Mouse (Mus musculus) embryonic stem cell, embryonic (primary cell): ENCODE data around the gene Irf1.

ENCODE experiments used
- CTCF ChIA-PET, 4 experiments: fragments of 300-600 bp in 2 of 4; fragments of 350-600 bp in 2 of 4; sonication (Branson Sonifier 250); formaldehyde crosslinking; loops; one replicate each; lab custom pipeline; 2022; ENCODE audit warnings: inconsistent platforms in 2 of 4; lab: Charles Lee
- POLR2A ChIA-PET, 4 experiments: fragments of 300-600 bp in 2 of 4; fragments of 350-600 bp in 2 of 4; sonication (Branson Sonifier 250); formaldehyde crosslinking; loops; one replicate each; lab custom pipeline; 2022; ENCODE audit warnings: antibody characterized with exemption in 4 of 4, inconsistent platforms in 1 of 4; lab: Charles Lee

The Irf1 gene

DNA sequence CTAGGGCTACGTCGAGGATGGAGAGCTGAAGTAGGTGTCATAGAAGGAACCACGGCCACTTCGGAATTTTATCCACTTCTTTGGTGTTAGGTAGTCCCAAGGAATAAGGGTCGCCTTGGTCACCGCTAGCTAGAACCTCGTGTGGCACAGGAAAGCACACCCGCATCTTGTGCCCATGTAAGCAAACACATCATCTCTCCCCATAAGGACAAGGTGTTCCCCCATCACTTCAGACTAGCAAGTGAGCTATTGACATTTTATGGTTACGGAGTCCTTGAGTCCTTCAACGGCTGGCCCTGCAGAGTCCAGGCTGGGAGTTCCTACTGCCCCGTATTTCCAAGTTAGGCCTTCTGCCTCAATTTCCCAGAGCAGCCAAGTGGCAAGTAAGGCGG, 633 bp upstream of the Irf1 start:
- ChIA-PET POLR2A (interaction anchor here (0.6 to 13.0 kb wide), 68 partner anchors 7 to 1409 kb away, joined by 3 to 183 read pairs (median 5); partner anchors contain the start of genes Rad50 (in 2 of the 4), Slc22a5 (in 2 of the 4), Gm12216 (in 1 of the 4) and Slc22a21 (in 1 of the 4)), CTCF (interaction anchor here in 2 of 4 experiments (0.6 to 1.7 kb wide), 6 partner anchors 10 to 1734 kb away, joined by 3 to 7 read pairs (median 4); no protein-coding TSS in a partner anchor)

DNA sequence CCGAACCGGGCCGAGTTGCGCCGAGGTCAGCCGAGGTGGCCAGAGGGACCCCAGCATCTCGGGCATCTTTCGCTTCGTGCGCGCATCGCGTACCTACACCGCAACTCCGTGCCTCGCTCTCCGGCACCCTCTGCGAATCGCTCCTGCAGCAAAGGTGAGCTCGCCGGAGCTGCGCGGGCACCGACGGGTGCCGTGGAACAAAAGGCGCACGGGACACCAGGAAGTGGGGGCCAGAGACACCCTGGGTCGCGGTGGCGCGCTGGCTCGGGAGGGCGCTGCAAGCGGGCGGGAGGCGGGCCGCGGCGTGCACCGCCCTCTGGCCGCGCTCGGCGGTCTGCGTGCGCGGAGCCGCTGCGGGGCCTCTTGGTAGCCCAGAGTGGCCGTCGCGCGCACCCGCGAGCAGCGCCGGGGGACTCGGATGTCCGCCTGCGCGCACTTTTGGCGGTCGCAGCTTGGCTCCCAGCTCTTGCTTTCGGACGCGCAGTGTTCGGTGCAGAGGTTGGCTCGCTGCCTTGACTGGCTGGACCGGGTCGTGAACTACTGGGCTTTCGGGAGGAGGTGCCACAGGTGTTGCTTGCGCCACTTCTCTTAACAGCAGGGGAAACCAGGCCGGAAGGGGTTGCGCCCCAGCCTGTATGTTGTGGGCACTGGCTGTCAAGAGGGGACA, 444 bp downstream of the Irf1 start:
- CTCF ChIA-PET, result interaction anchor here in 2 of 4 experiments (0.6 to 1.7 kb wide), 8 partner anchors 12 to 80 kb away, joined by 3 to 7 read pairs (median 4); no protein-coding TSS in a partner anchor

DNA sequence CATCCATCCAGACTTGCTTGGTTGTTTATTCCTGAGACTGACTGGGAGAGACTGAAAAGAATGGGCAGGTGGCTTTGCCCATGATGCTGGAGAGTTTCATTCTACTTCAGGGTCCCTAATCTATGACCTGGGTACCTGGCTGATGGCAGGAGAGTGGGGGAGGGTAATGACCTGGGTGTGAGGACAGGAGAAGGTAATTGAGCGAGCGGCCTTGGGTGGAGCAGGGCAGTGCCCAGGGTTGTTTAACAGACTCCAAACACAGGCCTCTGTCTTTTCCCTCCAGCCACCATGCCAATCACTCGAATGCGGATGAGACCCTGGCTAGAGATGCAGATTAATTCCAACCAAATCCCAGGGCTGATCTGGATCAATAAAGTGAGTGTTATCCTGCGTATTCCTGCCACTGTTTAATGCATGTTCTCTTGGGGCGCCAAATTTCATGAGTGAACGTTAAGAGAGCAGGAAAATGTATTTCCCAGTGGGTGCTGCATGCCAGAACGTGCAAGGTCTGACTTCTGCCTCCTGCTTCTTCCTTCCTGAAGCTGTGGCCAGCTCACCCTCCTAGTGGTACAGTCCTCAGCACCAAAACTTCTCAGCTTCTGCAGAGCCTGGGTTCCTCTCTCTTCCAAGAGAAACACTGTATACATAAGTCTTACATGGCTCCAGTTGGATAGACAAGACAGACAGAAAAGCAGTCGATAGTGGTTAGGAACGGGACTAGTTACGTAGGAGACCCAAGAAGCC, 1.4 kb downstream of the Irf1 start:
- CTCF ChIA-PET, result interaction anchor here in 3 of 4 experiments (0.7 to 1.7 kb wide), 5 partner anchors 34 to 122 kb away, joined by 3 to 6 read pairs (median 4); no protein-coding TSS in a partner anchor
- POLR2A ChIA-PET, result interaction anchor here in 2 of 4 experiments (0.7 to 13.0 kb wide), 6 partner anchors 9 to 48 kb away, joined by 3 to 183 read pairs (median 10); no protein-coding TSS in a partner anchor

More for the DNA sequence above, 444 bp downstream of the Irf1 start:
- POLR2A ChIA-PET, result interaction anchor here in 3 of 4 experiments (0.6 to 13.0 kb wide), 53 partner anchors 8 to 446 kb away, joined by 3 to 183 read pairs (median 6); partner anchors contain the start of genes Rad50 (in 2 of the 3), Slc22a5 (in 2 of the 3), Gm12216 (in 1 of the 3) and Slc22a21 (in 1 of the 3)

DNA sequence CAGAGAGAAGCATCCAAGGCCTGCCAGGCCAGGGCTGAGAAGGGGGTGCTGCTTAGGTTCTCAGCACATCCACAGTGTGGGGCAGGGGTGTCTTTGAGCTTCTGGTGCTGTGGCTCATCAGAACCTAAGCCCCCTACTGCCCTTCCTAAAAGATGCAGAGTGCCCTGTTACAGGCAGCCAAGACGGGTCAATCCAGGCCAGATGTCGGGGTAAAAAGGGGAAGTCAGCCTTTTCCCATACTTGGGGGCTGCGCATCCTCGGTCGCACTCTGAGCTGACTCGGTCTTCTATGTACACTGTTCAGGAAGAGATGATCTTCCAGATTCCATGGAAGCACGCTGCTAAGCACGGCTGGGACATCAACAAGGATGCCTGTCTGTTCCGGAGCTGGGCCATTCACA, 2.7 kb downstream of the Irf1 start:
- POLR2A ChIA-PET, result interaction anchor here in 3 of 4 experiments (0.7 to 13.0 kb wide), 8 partner anchors 8 to 1198 kb away, joined by 3 to 183 read pairs (median 4); no protein-coding TSS in a partner anchor

DNA sequence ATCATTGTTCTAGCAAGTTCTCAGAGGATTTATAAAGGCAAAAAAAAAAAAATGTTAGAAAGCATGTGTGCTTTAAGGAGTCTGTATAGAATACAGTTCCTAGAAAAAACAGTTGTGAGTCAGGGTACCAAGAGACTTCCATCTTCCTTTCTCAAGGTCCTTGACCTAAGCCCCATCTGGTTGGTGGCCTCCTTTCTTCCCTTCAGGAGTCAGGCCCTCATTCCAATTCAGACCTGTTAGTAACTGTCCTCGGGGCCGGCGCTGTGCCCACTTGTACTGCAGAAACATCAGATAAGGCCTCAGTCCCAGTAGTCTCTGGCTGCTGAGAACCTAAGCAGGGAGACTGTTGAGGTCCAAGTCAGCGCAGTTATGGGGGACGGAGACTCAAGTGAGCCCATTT, 3.3 kb downstream of the Irf1 start, which contains the start of gene Gm17334:
Gene Gm17334 (minus strand): TSS at position 101 of the 400 bp plus-strand sequence.
- ChIA-PET POLR2A (interaction anchor here in 3 of 4 experiments (0.7 to 13.0 kb wide), 9 partner anchors 8 to 1199 kb away, joined by 3 to 183 read pairs (median 5); no protein-coding TSS in a partner anchor), CTCF (interaction anchor here in 2 of 4 experiments (0.6 to 1.0 kb wide), 3 partner anchors 10 to 67 kb away, joined by 3 to 8 read pairs (median 7); no protein-coding TSS in a partner anchor)

More for the DNA sequence above, 2.7 kb downstream of the Irf1 start:
- CTCF ChIA-PET, result interaction anchor here in 2 of 4 experiments (0.6 to 1.0 kb wide), 3 partner anchors 9 to 68 kb away, joined by 3 to 8 read pairs (median 7); no protein-coding TSS in a partner anchor

DNA sequence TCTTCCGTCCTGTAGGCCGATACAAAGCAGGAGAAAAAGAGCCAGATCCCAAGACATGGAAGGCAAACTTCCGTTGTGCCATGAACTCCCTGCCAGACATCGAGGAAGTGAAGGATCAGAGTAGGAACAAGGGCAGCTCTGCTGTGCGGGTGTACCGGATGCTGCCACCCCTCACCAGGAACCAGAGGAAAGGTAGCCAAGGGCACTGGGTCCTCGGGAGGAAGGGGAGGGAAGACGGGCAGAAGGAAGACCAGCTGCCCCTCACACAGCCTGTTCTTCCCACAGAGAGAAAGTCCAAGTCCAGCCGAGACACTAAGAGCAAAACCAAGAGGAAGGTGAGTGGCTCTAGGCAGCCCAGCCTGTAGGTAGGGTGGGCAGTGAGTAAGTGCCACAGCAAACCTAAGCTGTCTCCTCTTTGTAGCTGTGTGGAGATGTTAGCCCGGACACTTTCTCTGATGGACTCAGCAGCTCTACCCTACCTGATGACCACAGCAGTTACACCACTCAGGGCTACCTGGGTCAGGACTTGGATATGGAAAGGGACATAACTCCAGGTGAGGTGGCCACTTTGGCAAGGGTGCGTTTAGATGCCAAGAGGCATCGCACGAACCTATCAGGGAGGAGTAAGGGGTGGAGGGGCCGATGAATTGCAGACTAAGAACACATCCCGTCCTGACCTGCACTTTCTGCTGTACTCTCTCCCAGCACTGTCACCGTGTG, 4.0 kb downstream of the Irf1 start:
- ChIA-PET CTCF (interaction anchor here in 1 of 4 experiments (0.6 to 0.9 kb wide), 2 partner anchors 10 to 16 kb away, joined by 3 to 5 read pairs; no protein-coding TSS in a partner anchor), POLR2A (interaction anchor here in 3 of 4 experiments (0.6 to 8.1 kb wide), 8 partner anchors 10 to 343 kb away, joined by 3 to 69 read pairs (median 4); partner anchors contain the start of gene Gdf9 (in 1 of the 3))

DNA sequence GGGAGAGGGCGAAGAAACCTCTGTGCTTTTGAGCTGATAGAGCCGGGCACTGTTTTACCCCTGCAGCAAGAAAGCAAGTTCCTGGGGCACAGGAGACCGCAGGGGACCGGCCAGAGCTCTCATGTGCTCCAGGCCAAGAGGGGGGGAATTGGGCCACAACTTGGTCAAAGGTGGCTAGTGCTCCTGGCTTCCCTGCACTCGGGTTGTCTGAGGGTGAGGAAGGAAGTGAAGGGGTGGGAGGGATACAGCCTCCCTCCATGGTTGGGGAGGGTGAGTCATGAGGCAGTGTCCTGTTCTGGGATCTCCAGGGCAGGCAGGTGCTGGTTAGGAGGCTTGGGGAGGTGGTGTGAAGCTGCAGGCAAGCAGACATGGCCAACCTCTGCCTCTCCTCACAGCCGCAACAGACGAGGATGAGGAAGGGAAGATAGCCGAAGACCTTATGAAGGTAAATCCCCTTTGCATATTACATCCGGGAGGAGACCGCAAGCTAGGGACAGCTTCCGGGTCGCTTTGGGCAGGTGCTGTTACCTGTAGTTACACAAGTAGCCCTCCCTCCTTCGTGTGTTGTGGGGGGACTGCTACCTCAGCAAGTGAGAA, 4.9 kb downstream of the Irf1 start:
- ChIA-PET CTCF (no interaction called here), POLR2A (interaction anchor here in 3 of 4 experiments (1.0 to 12.6 kb wide), 10 partner anchors 8 to 25 kb away, joined by 3 to 183 read pairs (median 4); partner anchors contain the start of genes Gm17334 (in 1 of the 3) and Irf1 (in 1 of the 3))

DNA sequence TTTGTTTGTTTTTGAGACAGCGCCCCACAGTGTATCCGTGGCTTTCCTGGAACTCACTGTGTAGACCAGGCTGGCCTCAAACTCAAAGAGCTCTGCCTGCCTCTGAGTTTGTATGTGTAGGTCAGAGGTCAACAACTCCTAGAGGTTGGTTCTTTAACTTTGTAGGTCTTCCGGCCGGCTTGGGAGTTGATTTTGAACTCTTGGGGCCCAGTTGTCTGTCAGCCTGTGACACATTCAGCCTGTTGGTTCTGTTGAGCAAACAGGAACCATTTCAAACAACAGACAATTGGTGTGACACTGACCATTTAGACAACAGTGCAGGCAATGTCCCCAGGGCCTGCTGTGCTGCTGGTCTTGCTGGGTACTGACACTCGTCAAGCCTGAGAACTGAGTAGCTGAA, 7.9 kb downstream of the Irf1 start:
- POLR2A ChIA-PET, result interaction anchor here in 3 of 4 experiments (0.6 to 12.6 kb wide), 13 partner anchors 8 to 347 kb away, joined by 3 to 183 read pairs (median 5); partner anchors contain the start of genes Irf1 (in 3 of the 3), Gdf9 (in 1 of the 3), Gm17334 (in 1 of the 3) and Uqcrq (in 1 of the 3)

DNA sequence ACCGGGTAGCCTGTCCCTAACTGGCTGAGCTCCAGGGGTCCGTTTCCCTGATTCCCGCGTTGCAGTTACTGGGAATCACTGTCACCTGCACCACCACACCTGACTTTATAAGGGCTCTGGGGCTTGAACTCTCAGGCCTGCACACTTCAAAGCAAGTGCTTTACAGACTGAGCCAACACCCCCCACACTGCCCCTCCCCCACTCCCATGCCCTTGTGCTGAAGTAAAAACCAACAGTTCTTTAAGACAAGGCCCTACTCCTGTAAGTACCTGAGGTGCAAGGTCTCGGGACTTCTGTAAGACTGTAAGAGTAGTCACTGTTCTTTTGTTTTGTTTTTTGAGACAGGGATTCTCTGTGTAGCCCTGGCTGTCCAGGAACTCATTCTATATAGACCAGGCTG, 8.6 kb downstream of the Irf1 start:
- ChIA-PET POLR2A (interaction anchor here in 3 of 4 experiments (0.9 to 12.6 kb wide), 13 partner anchors 8 to 348 kb away, joined by 3 to 183 read pairs (median 5); partner anchors contain the start of genes Irf1 (in 3 of the 3), Gdf9 (in 1 of the 3), Gm17334 (in 1 of the 3) and Uqcrq (in 1 of the 3)), CTCF (no interaction called here)

More for the DNA sequence above, 7.9 kb downstream of the Irf1 start:
- CTCF ChIA-PET, result no interaction called here

DNA sequence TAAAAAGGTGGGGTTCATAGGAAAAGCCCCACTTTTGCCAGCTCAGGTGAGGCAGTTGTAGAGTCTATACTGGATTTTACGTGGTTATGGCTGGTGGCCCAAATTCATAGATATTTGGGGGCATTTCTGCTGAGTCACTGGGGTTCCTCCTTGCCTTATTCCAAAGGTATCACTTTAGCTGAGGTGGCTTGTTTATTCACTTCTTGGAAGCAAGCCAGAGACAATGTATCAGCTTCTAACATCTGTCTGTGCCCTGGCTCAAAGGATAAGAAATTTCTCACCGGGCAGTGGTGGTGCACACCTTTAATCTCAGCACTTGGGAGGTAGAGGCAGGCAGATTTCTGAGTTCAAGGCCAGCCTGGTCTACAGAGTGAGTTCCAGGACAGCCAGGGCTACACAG, 10.0 kb downstream of the Irf1 start:
- ChIA-PET POLR2A (interaction anchor here in 3 of 4 experiments (0.5 to 12.6 kb wide), 18 partner anchors 9 to 43 kb away, joined by 3 to 183 read pairs (median 4); partner anchors contain the start of genes Irf1 (in 3 of the 3) and Gm17334 (in 1 of the 3)), CTCF (interaction anchor here in 1 of 4 experiments (0.6 to 1.0 kb wide), 2 partner anchors 11 to 44 kb away, joined by 3 to 5 read pairs; no protein-coding TSS in a partner anchor)

DNA sequence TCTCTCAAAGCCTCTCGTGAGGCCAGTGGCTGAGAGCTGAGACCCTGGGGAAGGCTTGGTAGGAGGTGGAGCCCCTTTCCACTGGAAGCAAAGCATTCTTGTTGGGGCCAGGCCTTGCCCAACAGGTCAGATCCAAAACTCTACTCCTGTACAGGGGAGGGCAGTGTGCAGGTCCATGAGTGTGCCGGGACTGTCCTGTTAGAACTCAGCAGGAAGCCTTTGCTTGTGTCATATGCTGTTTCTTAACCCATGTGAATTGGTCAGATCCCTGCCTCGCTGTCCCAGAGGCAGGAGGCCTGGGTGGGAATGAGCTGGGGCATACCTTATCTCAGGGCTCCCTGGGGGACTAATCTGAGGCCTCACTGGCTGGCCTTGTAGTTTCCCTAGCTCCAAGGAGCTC, 10.4 kb downstream of the Irf1 start:
- POLR2A ChIA-PET, result interaction anchor here in 3 of 4 experiments (0.5 to 12.6 kb wide), 16 partner anchors 11 to 43 kb away, joined by 3 to 183 read pairs (median 4); partner anchors contain the start of genes Irf1 (in 2 of the 3) and Gm17334 (in 1 of the 3)
- CTCF ChIA-PET, result interaction anchor here in 2 of 4 experiments (0.6 to 1.9 kb wide), 3 partner anchors 11 to 69 kb away, joined by 3 to 6 read pairs (median 5); no protein-coding TSS in a partner anchor

DNA sequence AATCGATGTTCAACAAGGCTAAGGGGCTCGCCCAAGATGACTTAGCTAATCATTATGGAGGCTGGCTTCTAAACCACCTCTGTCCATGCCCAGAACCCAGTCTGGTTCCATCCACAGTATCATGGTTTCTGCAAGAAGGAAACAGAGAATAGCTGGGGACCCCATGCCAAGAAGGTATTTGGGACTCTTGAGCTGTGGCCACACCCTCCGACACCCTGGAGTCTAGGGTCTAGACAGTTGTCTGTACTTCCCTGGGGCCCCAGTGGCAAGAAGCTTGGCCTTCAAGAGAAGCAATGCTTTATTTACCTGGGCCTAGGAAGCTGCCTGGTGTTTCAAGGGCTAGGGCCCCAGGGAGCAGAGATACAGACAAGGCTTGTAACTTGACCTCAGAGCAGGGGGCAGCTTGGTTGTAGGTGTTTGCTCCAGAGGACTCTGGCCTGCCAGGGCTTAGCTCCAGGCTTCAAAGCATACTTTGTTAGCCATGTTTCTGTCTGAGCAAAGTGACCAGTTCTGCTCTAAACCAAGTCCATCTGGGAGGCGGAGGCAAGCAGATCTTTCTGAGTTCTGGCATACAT, 11.5 kb downstream of the Irf1 start:
- ChIA-PET CTCF (interaction anchor here in 2 of 4 experiments (1.2 to 1.9 kb wide), 4 partner anchors 44 to 68 kb away, joined by 4 to 6 read pairs (median 4); no protein-coding TSS in a partner anchor), POLR2A (interaction anchor here (0.6 to 12.6 kb wide), 17 partner anchors 8 to 350 kb away, joined by 3 to 183 read pairs (median 5); partner anchors contain the start of genes Gm17334 (in 3 of the 4), Irf1 (in 2 of the 4) and Gdf9 (in 1 of the 4))

DNA sequence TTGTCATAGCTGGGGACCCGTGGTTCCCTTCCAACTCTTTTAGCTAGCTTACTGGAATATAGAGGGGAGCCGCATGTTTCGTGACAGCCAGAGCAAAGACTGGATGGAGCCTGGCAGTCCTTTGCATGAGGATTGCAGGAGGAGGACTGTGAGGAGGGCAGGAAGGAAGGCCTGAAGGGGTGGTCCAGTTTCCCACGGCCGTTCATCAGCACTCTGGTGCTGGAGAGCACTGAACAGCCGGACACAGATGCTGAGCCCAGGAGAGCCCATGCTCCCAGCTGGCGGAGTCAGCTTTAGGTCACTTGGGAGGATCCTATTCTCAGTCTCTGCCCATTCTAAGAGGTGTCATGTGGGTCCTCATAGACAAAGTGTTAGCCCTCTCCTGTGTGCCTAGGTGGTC, 12.2 kb downstream of the Irf1 start:
- POLR2A ChIA-PET, result interaction anchor here in 3 of 4 experiments (0.9 to 12.6 kb wide), 14 partner anchors 9 to 64 kb away, joined by 3 to 183 read pairs (median 6); partner anchors contain the start of genes Gm17334 (in 2 of the 3) and Irf1 (in 2 of the 3)
- CTCF ChIA-PET, result interaction anchor here in 2 of 4 experiments (0.6 to 1.9 kb wide), 6 partner anchors 45 to 273 kb away, joined by 3 to 6 read pairs (median 4); no protein-coding TSS in a partner anchor

DNA sequence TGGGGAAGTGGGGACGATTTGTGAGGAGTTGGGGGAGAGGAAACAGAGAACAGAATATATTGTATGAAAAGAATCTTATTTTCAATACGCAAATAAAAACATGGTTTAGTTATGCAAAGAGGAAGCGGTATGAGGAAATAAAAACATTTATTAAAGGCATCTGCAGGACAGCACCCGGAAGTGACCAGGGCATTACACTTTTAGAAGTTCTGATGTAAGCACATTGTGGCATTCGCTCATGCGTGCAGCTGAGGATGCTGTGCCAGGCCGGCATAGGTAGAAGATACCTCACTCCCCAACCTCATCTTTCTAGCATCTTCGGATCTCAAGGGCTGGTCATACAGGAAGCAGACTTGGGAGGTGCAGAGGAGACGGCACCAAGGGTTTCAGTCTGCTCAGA, 13.5 kb downstream of the Irf1 start:
- CTCF ChIA-PET, result interaction anchor here in 3 of 4 experiments (0.7 to 2.6 kb wide), 3 partner anchors 13 to 67 kb away, joined by 3 to 12 read pairs (median 7); partner anchors contain the start of gene Irf1 (in 1 of the 3)
- POLR2A ChIA-PET, result interaction anchor here in 2 of 4 experiments (0.9 to 12.6 kb wide), 9 partner anchors 9 to 24 kb away, joined by 3 to 183 read pairs (median 9); partner anchors contain the start of genes Irf1 (in 2 of the 2) and Gm17334 (in 1 of the 2)
